Mouse (Mus musculus): ENCODE data around the gene Olfr697.

DNA sequence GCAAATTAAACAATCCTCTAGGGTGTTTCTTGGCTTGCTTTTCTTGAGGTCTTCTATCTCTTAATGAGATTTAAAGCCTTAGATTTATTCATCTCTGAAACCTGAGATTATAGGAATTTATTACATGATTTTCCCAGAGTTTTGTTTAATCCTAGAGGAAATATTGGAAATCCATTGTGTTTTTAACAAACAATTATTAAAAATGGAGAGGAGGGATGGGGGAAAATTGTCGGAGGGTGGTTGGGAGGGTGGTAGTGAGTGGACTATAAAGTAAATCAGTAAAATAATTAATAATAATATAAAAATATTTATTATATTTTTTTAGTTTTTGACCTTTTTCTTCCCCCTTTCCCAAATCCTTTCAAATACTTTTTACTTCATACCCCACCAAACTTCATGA lies 50.5 kb downstream of the Olfr697 start, which contains the start of gene Olfr694:
- TF ChIP-seq EP300 (IDR thresholded peaks at IDR 0.05; ENCODE audit: low read depth) (no peak), CTCF (IDR thresholded peaks at IDR 0.05; ENCODE audit: low read depth) (no peak)
